Mouse (Mus musculus): ENCODE results near the gene Camk1. TPM values are rescaled to one million over a fixed set of nuclear protein-coding genes. Genes with fewer than 3 reads are reported as not detected.

Camk1 gene
- total and polyA plus RNA-seq, 3 experiments = 63.0 to 74.8 (median 68.2) TPM

DNA sequence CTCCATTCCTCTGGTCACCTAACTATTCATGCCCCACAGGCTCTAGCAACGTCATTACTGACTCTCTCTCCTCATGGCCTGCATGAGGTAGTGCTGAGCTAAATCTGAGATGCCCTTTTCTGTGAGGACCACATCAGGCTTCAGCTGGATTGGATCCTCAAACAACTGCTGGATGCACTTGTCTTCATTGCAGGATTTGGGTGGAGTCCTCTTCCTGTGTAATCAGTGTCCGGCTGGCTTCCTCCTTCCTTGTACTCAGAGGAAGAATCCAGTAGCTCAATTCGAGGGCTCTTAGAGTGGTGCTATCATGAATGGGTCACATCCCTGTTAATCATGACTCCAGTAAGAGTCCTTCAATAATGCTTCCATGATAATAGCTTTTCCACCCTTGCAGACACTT lies 9.9 kb upstream of the Camk1 start:
- H3K27ac ChIP-seq = no peak overlapping the region
- no peak for TF ChIP-seq EP300 (IDR thresholded peaks at IDR 0.05; ENCODE audit: insufficient read depth, low read depth, low read length)
- no peak for TF ChIP-seq POLR2A (IDR thresholded peaks at IDR 0.05; ENCODE audit: insufficient read depth, low read depth, low read length)
- no peak for TF ChIP-seq CTCF (IDR thresholded peaks at IDR 0.05)

DNA sequence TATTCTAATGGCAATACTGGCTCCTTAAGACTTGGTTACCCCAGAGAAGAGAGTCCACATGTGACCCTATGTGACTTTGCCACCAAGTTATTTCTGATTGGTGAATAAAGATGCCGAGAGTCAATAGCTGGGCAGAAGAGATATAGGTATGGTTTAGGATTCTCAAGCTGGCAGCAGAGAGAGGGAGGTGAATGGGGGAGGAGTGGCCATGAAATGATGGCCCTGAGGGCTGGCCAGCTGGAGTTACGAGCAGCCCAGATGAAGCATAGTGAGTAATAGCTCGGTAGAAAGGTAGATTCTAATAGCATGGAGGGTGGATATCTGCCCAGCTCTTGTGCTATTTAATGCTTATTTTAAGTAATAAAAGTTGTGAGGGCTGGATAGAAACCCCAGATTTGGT lies 9.0 kb upstream of the Camk1 start:
- Histone ChIP-seq H3K4me3 (no peak overlapping the region), H3K9ac (ENCODE audit: low read depth, low read length) (no peak overlapping the region), H3K4me1 (ENCODE audit: control insufficient read depth, insufficient read depth, low read length) (peaks cover 3% of the 10 kb centered on the region; the same call in 1 of the 2 replicates), H3K36me3 (ENCODE audit: control insufficient read depth, insufficient read depth, low read length) (no peaks in the 10 kb centered on the region), H3K79me2 (replicated peaks; ENCODE audit: control insufficient read depth, insufficient read depth, low read length) (no peaks in the 10 kb centered on the region), H3K27me3 (ENCODE audit: control insufficient read depth, insufficient read depth, low read length) (no peaks in the 10 kb centered on the region), H3K27ac (no peak overlapping the region)
- WGBS = 80% methylated on average over 3 of the region's 3 CpGs
- TF ChIP-seq CTCF (IDR thresholded peaks at IDR 0.05) (no peak), EP300 (IDR thresholded peaks at IDR 0.05; ENCODE audit: insufficient read depth, low read depth, low read length) (no peak), POLR2A (IDR thresholded peaks at IDR 0.05; ENCODE audit: insufficient read depth, low read depth, low read length) (no peak)
- intact Hi-C loops (cut with DNase I) = no loop called here
- DNase-seq = no peak

More for the DNA sequence above, 9.9 kb upstream of the Camk1 start:
- Histone ChIP-seq H3K4me3 (no peak overlapping the region), H3K4me1 (ENCODE audit: control insufficient read depth, insufficient read depth, low read length) (peaks cover 3% of the 10 kb centered on the region; the same call in 1 of the 2 replicates), H3K9ac (ENCODE audit: low read depth, low read length) (no peak overlapping the region), H3K79me2 (replicated peaks; ENCODE audit: control insufficient read depth, insufficient read depth, low read length) (no peaks in the 10 kb centered on the region), H3K27me3 (ENCODE audit: control insufficient read depth, insufficient read depth, low read length) (no peaks in the 10 kb centered on the region), H3K36me3 (ENCODE audit: control insufficient read depth, insufficient read depth, low read length) (no peaks in the 10 kb centered on the region)
- intact Hi-C loops (cut with DNase I) = no loop called here
- 32% methylated on average over 3 of the region's 3 CpGs for WGBS
- no peak for DNase-seq

DNA sequence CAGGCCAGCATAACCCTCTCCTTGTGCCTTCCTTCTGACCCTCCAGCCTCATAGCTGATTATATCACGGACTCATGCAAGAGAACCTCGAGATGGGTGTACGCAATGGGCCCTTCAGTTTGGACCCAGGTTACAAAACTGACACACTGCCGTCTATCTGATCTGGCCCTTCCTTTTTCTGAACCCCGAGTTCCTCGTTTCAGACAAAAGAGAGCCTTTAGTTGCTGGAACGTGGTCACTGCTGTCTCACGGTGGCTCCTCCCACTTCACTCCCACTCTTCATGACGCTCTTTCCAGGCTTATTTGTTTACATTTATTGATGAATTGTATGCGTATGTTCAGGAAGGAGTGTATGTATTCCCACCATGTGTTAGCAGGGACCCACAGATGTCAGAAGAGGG lies 7.9 kb upstream of the Camk1 start:
- H3K79me2 ChIP-seq (replicated peaks; ENCODE audit: control insufficient read depth, insufficient read depth, low read length) = no peaks in the 10 kb centered on the region
- H3K36me3 ChIP-seq (ENCODE audit: control insufficient read depth, insufficient read depth, low read length) = no peaks in the 10 kb centered on the region
- 70% methylated on average over 10 of the region's 10 CpGs for WGBS
- H3K4me1 ChIP-seq (ENCODE audit: control insufficient read depth, insufficient read depth, low read length) = peaks cover 3% of the 10 kb centered on the region; the same call in 1 of the 2 replicates
- no peak overlapping the region for H3K9ac ChIP-seq (ENCODE audit: low read depth, low read length)
- H3K27ac ChIP-seq = no peak overlapping the region
- intact Hi-C loops (cut with DNase I) = no loop called here
- TF ChIP-seq CTCF (IDR thresholded peaks at IDR 0.05) = no peak
- TF ChIP-seq EP300 (IDR thresholded peaks at IDR 0.05; ENCODE audit: insufficient read depth, low read depth, low read length) = no peak
- TF ChIP-seq POLR2A (IDR thresholded peaks at IDR 0.05; ENCODE audit: insufficient read depth, low read depth, low read length) = no peak
- H3K27me3 ChIP-seq (ENCODE audit: control insufficient read depth, insufficient read depth, low read length) = no peaks in the 10 kb centered on the region
- H3K4me3 ChIP-seq = no peak overlapping the region
- DNase-seq = no peak

DNA sequence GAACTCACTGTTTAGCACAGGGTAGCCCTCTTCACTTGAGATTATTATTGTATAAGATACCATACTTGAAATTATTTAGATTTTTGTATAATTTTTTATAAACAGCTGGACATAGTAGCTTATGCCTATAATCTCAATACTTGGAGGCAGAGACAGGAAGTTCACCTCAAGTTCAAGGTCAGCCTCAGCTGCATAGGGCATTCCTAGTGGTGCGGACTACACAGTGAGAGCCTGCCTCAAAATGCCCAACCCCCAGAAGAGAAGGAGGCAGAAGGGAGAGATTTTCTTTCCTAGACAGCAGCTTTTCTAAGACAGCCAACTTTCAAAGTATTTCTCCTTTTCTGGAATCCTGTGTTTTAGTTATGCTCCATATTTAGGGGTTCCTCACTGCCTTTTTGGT lies 7.4 kb upstream of the Camk1 start:
- H3K36me3 ChIP-seq (ENCODE audit: control insufficient read depth, insufficient read depth, low read length) = no peaks in the 10 kb centered on the region
- H3K27me3 ChIP-seq (ENCODE audit: control insufficient read depth, insufficient read depth, low read length) = no peaks in the 10 kb centered on the region
- WGBS = 73% methylated on average over 1 of the region's 1 CpGs
- peaks cover 3% of the 10 kb centered on the region; the same call in 1 of the 2 replicates for H3K4me1 ChIP-seq (ENCODE audit: control insufficient read depth, insufficient read depth, low read length)
- DNase-seq = no peak
- intact Hi-C loops (cut with DNase I) = no loop called here
- H3K9ac ChIP-seq (ENCODE audit: low read depth, low read length) = no peak overlapping the region
- H3K4me3 ChIP-seq = no peak overlapping the region
- TF ChIP-seq POLR2A (IDR thresholded peaks at IDR 0.05; ENCODE audit: insufficient read depth, low read depth, low read length) (no peak), EP300 (IDR thresholded peaks at IDR 0.05; ENCODE audit: insufficient read depth, low read depth, low read length) (no peak), CTCF (IDR thresholded peaks at IDR 0.05) (no peak)
- H3K79me2 ChIP-seq (replicated peaks; ENCODE audit: control insufficient read depth, insufficient read depth, low read length) = no peaks in the 10 kb centered on the region
- no peak overlapping the region for H3K27ac ChIP-seq

DNA sequence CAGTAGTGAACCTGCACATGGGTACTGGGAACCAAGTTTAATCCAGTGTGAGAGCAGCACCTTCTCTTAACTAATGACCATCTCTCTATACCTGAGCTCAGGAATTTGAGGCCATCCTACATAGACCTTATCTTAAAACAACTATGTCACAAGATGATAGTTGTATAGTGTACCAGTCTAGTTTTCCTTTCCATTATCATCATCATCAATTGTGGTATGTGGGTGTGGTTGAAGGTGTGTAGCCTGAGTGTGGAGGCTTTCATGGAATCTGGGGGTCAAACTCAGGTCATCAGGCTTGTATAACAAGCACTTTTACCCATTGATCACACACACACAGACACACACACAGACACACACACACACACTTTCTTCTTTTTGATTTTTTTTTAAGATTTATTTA lies 6.8 kb upstream of the Camk1 start:
- intact Hi-C loops (cut with DNase I) = no loop called here
- TF ChIP-seq CTCF (IDR thresholded peaks at IDR 0.05) = no peak
- no peak for TF ChIP-seq POLR2A (IDR thresholded peaks at IDR 0.05; ENCODE audit: insufficient read depth, low read depth, low read length)
- TF ChIP-seq EP300 (IDR thresholded peaks at IDR 0.05; ENCODE audit: insufficient read depth, low read depth, low read length) = no peak
- Histone ChIP-seq H3K4me3 (no peak overlapping the region), H3K9ac (ENCODE audit: low read depth, low read length) (no peak overlapping the region), H3K4me1 (ENCODE audit: control insufficient read depth, insufficient read depth, low read length) (peaks cover 3% of the 10 kb centered on the region; the same call in 1 of the 2 replicates), H3K27ac (no peak overlapping the region), H3K27me3 (ENCODE audit: control insufficient read depth, insufficient read depth, low read length) (no peaks in the 10 kb centered on the region), H3K79me2 (replicated peaks; ENCODE audit: control insufficient read depth, insufficient read depth, low read length) (no peaks in the 10 kb centered on the region), H3K36me3 (ENCODE audit: control insufficient read depth, insufficient read depth, low read length) (no peaks in the 10 kb centered on the region)
- DNase-seq = no peak

DNA sequence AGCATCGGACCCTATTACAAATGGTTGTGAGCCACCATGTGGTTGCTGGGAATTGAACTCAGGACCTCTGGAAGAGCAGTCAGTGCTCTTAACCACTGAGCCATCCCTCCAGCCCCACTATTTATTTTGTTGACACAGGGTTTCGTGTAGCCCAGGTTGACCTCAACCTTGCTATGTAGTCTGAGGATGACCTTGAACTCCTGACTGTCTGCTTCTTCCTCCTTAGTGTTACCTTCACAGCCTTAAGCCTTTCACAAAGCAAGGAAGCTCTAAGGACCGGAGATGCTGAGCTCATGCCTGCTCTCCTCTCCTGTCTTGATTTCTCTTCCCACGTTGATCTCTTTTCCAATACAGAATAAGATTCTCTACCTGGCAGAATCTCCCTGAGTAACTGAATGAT lies 3.1 kb upstream of the Camk1 start:
- H3K4me1 ChIP-seq (ENCODE audit: control insufficient read depth, insufficient read depth, low read length) = peaks cover 9% of the 10 kb centered on the region
- H3K36me3 ChIP-seq (ENCODE audit: control insufficient read depth, insufficient read depth, low read length) = no peaks in the 10 kb centered on the region; the same call in none of the 2 replicates
- WGBS = 76% methylated on average over 4 of the region's 4 CpGs
- no peak overlapping the region for H3K27ac ChIP-seq
- no peak for TF ChIP-seq POLR2A (IDR thresholded peaks at IDR 0.05; ENCODE audit: insufficient read depth, low read depth, low read length)
- TF ChIP-seq EP300 (IDR thresholded peaks at IDR 0.05; ENCODE audit: insufficient read depth, low read depth, low read length) = no peak
- TF ChIP-seq CTCF (IDR thresholded peaks at IDR 0.05) = no peak
- no peaks in the 10 kb centered on the region for H3K79me2 ChIP-seq (replicated peaks; ENCODE audit: control insufficient read depth, insufficient read depth, low read length)
- no peak overlapping the region for H3K4me3 ChIP-seq
- no peak overlapping the region for H3K9ac ChIP-seq (ENCODE audit: low read depth, low read length)
- intact Hi-C loops (cut with DNase I) = no loop called here
- no peaks in the 10 kb centered on the region for H3K27me3 ChIP-seq (ENCODE audit: control insufficient read depth, insufficient read depth, low read length)
- no peak for DNase-seq
